13 mouse cellular contexts compared by ENCODE assay signal in the genomic region with DNA sequence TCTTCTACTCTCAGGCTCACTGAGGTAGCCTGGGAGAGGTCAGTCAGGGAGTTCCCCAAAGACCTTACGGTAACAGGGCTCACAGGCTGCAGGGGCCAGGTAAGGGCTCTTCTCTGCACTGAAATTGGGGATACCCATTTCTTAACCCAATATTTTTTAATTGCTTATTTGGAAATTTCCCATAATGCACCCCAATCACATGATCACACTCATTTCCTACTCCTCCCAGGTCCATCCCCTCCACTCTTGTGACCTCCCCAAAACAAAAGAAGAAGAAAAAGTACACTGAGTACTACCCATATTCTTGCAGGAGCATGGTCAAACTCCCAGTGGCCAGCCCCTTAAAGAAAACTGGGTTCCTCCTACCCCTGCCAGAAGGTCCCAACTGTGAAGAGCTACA.
DNase-seq lines count a peak whose midpoint lies in the region; ATAC-seq and TF ChIP-seq lines count a peak whose summit lies in the region.
"Had no signal": no experiment of that assay in that cellular context is flagged by ENCODE, and none has a peak within 500 bp of the region (broad histone marks: within the 10 kb centered on the region; RNA-seq: fewer than 3 reads in every experiment).

No protein-coding gene starts in this region.

- ATAC-seq in hindbrain, postnatal 0 days = no peak
- ATAC-seq in stomach, embryonic 14.5 days (ENCODE audit: insufficient number of reproducible peaks, insufficient read depth, low FRiP score, low read depth) = no peak
- ATAC-seq in stomach, postnatal 0 days (ENCODE audit: low FRiP score, low TSS enrichment) = no peak
- ATAC-seq in stomach, embryonic 16.5 days (ENCODE audit: insufficient read depth, low FRiP score) = no peak
- ATAC-seq in erythroblast, adult 5-6 weeks (replicated peaks; ENCODE audit: low FRiP score, poor library complexity, severe bottlenecking) = no peak

- no peaks in the 10 kb centered on the region for H3K27me3 ChIP-seq in hindbrain, embryonic 10.5 days (ENCODE audit: insufficient read depth, poor library complexity, severe bottlenecking)
- H3K27me3 ChIP-seq in hindbrain, postnatal 0 days (ENCODE audit: insufficient read depth, low read length) = no peaks in the 10 kb centered on the region
- H3K27me3 ChIP-seq in stomach, embryonic 14.5 days (ENCODE audit: control insufficient read depth, insufficient read depth, low read length) = no peaks in the 10 kb centered on the region
- no peaks in the 10 kb centered on the region for H3K27me3 ChIP-seq in stomach, postnatal 0 days (ENCODE audit: control insufficient read depth, insufficient read depth, low read length)
- H3K27me3 ChIP-seq in stomach, embryonic 16.5 days (ENCODE audit: control insufficient read depth, insufficient read depth, low read length) = no peaks in the 10 kb centered on the region
- H3K27me3 ChIP-seq: hindbrain, embryonic 15.5 days had no signal

- no peak overlapping the region for H3K9ac ChIP-seq in hindbrain, postnatal 0 days (replicated peaks; ENCODE audit: low read length)
- H3K9ac ChIP-seq in stomach, embryonic 14.5 days (replicated peaks; ENCODE audit: low read depth, low read length) = no peak overlapping the region
- H3K9ac ChIP-seq in stomach, postnatal 0 days (ENCODE audit: low read length) = no peak overlapping the region
- peak overlapping the region; percentile 50 for H3K9ac ChIP-seq in stomach, embryonic 16.5 days (ENCODE audit: low read length)
- H3K9ac ChIP-seq: hindbrain, embryonic 15.5 days; liver, embryonic 14.5 days had no signal

- H3K4me3 ChIP-seq in hindbrain, embryonic 10.5 days = no peak overlapping the region
- no peak overlapping the region for H3K4me3 ChIP-seq in hindbrain, postnatal 0 days (ENCODE audit: low read length)
- H3K4me3 ChIP-seq in stomach, embryonic 14.5 days (ENCODE audit: low read depth, low read length) = no peak overlapping the region
- H3K4me3 ChIP-seq in stomach, postnatal 0 days (ENCODE audit: low read depth, low read length) = no peak overlapping the region
- H3K4me3 ChIP-seq in stomach, embryonic 16.5 days (replicated peaks; ENCODE audit: low read length) = no peak overlapping the region
- no peak overlapping the region for H3K4me3 ChIP-seq in left cerebral cortex, adult 2 months
- H3K4me3 ChIP-seq: hindbrain, embryonic 15.5 days had no signal

- H3K9me3 ChIP-seq in hindbrain, embryonic 10.5 days = no peaks in the 10 kb centered on the region
- H3K9me3 ChIP-seq in hindbrain, postnatal 0 days (ENCODE audit: low read length) = no peaks in the 10 kb centered on the region
- H3K9me3 ChIP-seq in stomach, embryonic 14.5 days (ENCODE audit: control insufficient read depth, low read depth, low read length) = no peaks in the 10 kb centered on the region
- H3K9me3 ChIP-seq in stomach, postnatal 0 days (ENCODE audit: control insufficient read depth, low read length) = no peaks in the 10 kb centered on the region
- H3K9me3 ChIP-seq in stomach, embryonic 16.5 days (replicated peaks; ENCODE audit: control insufficient read depth, low read length) = no peaks in the 10 kb centered on the region
- H3K9me3 ChIP-seq: hindbrain, embryonic 15.5 days had no signal

- no peak for TF ChIP-seq CTCF in hindbrain, postnatal 0 days (IDR thresholded peaks at IDR 0.05; ENCODE audit: low read depth)
- no peak for TF ChIP-seq CTCF in stomach, postnatal 0 days (IDR thresholded peaks at IDR 0.05; ENCODE audit: low read depth)
- no peak for TF ChIP-seq CTCF in left cerebral cortex, adult 2 months (IDR thresholded peaks at IDR 0.05)

- intact Hi-C loops in left cerebral cortex, adult 2 months (cut with DNase I) = no loop called here

- WGBS in hindbrain, embryonic 10.5 days = 81% methylated on average over 1 of the region's 1 CpGs
- 100% methylated on average over 1 of the region's 1 CpGs for WGBS in hindbrain, postnatal 0 days
- WGBS in stomach, embryonic 14.5 days = 83% methylated on average over 1 of the region's 1 CpGs
- 84% methylated on average over 1 of the region's 1 CpGs for WGBS in stomach, postnatal 0 days
- WGBS in stomach, embryonic 16.5 days = 75% methylated on average over 1 of the region's 1 CpGs

- H3K36me3 ChIP-seq in hindbrain, embryonic 10.5 days = no peaks in the 10 kb centered on the region
- no peaks in the 10 kb centered on the region for H3K36me3 ChIP-seq in hindbrain, postnatal 0 days (ENCODE audit: insufficient read depth, low read length)
- H3K36me3 ChIP-seq in stomach, embryonic 14.5 days (ENCODE audit: control insufficient read depth, insufficient read depth, low read length) = no peaks in the 10 kb centered on the region
- H3K36me3 ChIP-seq in stomach, postnatal 0 days (ENCODE audit: control insufficient read depth, insufficient read depth, low read length) = no peaks in the 10 kb centered on the region
- H3K36me3 ChIP-seq in stomach, embryonic 16.5 days (ENCODE audit: control insufficient read depth, insufficient read depth, low read length) = no peaks in the 10 kb centered on the region
- H3K36me3 ChIP-seq: hindbrain, embryonic 15.5 days had no signal

- peak overlapping the region; percentile 82 for H3K27ac ChIP-seq in hindbrain, embryonic 10.5 days
- no peak overlapping the region for H3K27ac ChIP-seq in hindbrain, postnatal 0 days
- H3K27ac ChIP-seq in stomach, embryonic 14.5 days (ENCODE audit: low read length) = peak overlapping the region; percentile 44; the same call in 1 of the 2 replicates
- no peak overlapping the region for H3K27ac ChIP-seq in stomach, postnatal 0 days (replicated peaks)
- H3K27ac ChIP-seq in stomach, embryonic 16.5 days (ENCODE audit: low read length) = peak overlapping the region; percentile 69; the same call in 1 of the 2 replicates
- H3K27ac ChIP-seq in left cerebral cortex, adult 2 months = no peak overlapping the region
- H3K27ac ChIP-seq: hindbrain, embryonic 15.5 days; liver, embryonic 14.5 days had no signal

- no peak for TF ChIP-seq EP300 in stomach, postnatal 0 days (optimal IDR thresholded peaks at IDR 0.05)

- H3K4me1 ChIP-seq in hindbrain, embryonic 10.5 days (replicated peaks) = peaks cover 67% of the 10 kb centered on the region
- no peaks in the 10 kb centered on the region; the same call in 1 of the 2 replicates for H3K4me1 ChIP-seq in hindbrain, postnatal 0 days (ENCODE audit: insufficient read depth, low read length)
- H3K4me1 ChIP-seq in stomach, embryonic 14.5 days (ENCODE audit: control insufficient read depth, insufficient read depth, low read length) = peaks cover 42% of the 10 kb centered on the region
- H3K4me1 ChIP-seq in stomach, postnatal 0 days (replicated peaks; ENCODE audit: control insufficient read depth, insufficient read depth) = peaks cover 9% of the 10 kb centered on the region
- peaks cover 52% of the 10 kb centered on the region for H3K4me1 ChIP-seq in stomach, embryonic 16.5 days (ENCODE audit: control insufficient read depth, insufficient read depth, low read length)

- DNase-seq in hindbrain, embryonic 10.5 days (ENCODE audit: low spot score) = no peak
- no peak for DNase-seq in hindbrain, postnatal 0 days (ENCODE audit: low spot score)
- no peak for DNase-seq in stomach, postnatal 0 days (ENCODE audit: low spot score)
- peak; percentile 10 for DNase-seq in induced T-regulatory cell, adult 2 months (ENCODE audit: low read depth)
- no peak for DNase-seq in left cerebral cortex, adult 2 months (ENCODE audit: extremely low spot score in 1 of 2, low spot score in 2 of 2)
- DNase-seq: cerebellum, adult 2 months; gastrocnemius, postnatal 14 days had no signal

- no peak overlapping the region for H3K4me2 ChIP-seq in hindbrain, postnatal 0 days (ENCODE audit: low read depth, low read length)
- no peak overlapping the region for H3K4me2 ChIP-seq in stomach, embryonic 14.5 days (replicated peaks; ENCODE audit: low read depth, low read length)
- H3K4me2 ChIP-seq in stomach, postnatal 0 days (replicated peaks; ENCODE audit: low read depth) = no peak overlapping the region
- no peak overlapping the region for H3K4me2 ChIP-seq in stomach, embryonic 16.5 days (ENCODE audit: low read depth, low read length)
- H3K4me2 ChIP-seq: heart, embryonic 11.5 days; hindbrain, embryonic 15.5 days had no signal

Comparison
In these comparisons a context has a peak if more than half of its experiments do, and no peak if none do; other contexts are left out.
1. H3K27ac ChIP-seq: peak in hindbrain, embryonic 10.5 days (single experiment), stomach, embryonic 14.5 days (single experiment) and stomach, embryonic 16.5 days (single experiment); none in hindbrain, postnatal 0 days (single experiment), stomach, postnatal 0 days (single experiment) and left cerebral cortex, adult 2 months (single experiment).